Comparison of ENCODE assay signal across 18 mouse cellular contexts in genomic region chr11:120844329-120844728, GRCm38 (mm10). TPM values are rescaled to one million over a fixed set of nuclear protein-coding genes. Genes with fewer than 3 reads are reported as not detected.
DNase-seq lines count a peak whose midpoint lies in the region; TF ChIP-seq lines count a peak whose summit lies in the region.
"Had no signal": no experiment of that assay in that cellular context is flagged by ENCODE, and none has a peak within 500 bp of the region (broad histone marks: within the 10 kb centered on the region; RNA-seq: fewer than 3 reads in every experiment).

No protein-coding gene starts in this region.

- TF ChIP-seq EP300 in CH12.LX (IDR thresholded peaks at IDR 0.05; ENCODE audit: low read length): no peak
- TF ChIP-seq EP300 in MEL (IDR thresholded peaks at IDR 0.05; ENCODE audit: low read depth in 1 of 2, low read length in 2 of 2): no peak

- H3K27ac ChIP-seq in CH12.LX (ENCODE audit: insufficient read depth, low read depth) (no peak overlapping the region), MEL (ENCODE audit: control insufficient read depth, low read depth, low read length) (no peak overlapping the region)

- TF ChIP-seq RAD21 in CH12.LX (IDR thresholded peaks at IDR 0.05; ENCODE audit: low read depth, low read length): no peak
- TF ChIP-seq RAD21 in MEL (IDR thresholded peaks at IDR 0.05; ENCODE audit: low read depth, low read length): no peak

- no peak for TF ChIP-seq CTCF in CH12.LX (conservative IDR thresholded peaks at IDR 0.05 in 1 of 2, IDR thresholded peaks at IDR 0.05 in 1 of 2; ENCODE audit: low read depth in 2 of 2, low read length in 2 of 2)
- no peak for TF ChIP-seq CTCF in MEL (IDR thresholded peaks at IDR 0.05 in 2 of 3, conservative IDR thresholded peaks at IDR 0.05 in 1 of 3; ENCODE audit: control insufficient read depth in 1 of 3, insufficient read depth in 1 of 3, low read depth in 2 of 3, low read length in 3 of 3, poor library complexity in 1 of 3, severe bottlenecking in 1 of 3)

- H3K9ac ChIP-seq in CH12.LX (ENCODE audit: insufficient read depth, low read depth) (no peak overlapping the region), MEL (ENCODE audit: control insufficient read depth, low read depth, low read length, poor library complexity, severe bottlenecking) (no peak overlapping the region)

- dilution Hi-C loops in CH12.LX (cut with MboI; ENCODE audit: extremely low pct_ligation_motif_present, extremely low pct_unique_long_range_greater_than_20kb, low sequenced_read_pairs): no loop called here

- no peak overlapping the region for H3K4me2 ChIP-seq in CH12.LX (ENCODE audit: insufficient read depth, low read depth, poor library complexity, severe bottlenecking)

- no peak overlapping the region for H3K4me3 ChIP-seq in CH12.LX (replicated peaks in 1 of 3; ENCODE audit: low read depth in 2 of 3, low read length in 2 of 3, poor library complexity in 1 of 3)
- no peak overlapping the region for H3K4me3 ChIP-seq in MEL (ENCODE audit: control insufficient read depth in 1 of 2, insufficient read depth in 1 of 2, low read depth in 2 of 2, low read length in 2 of 2)

- H3K36me3 ChIP-seq in CH12.LX (replicated peaks in 1 of 2; ENCODE audit: control insufficient read depth in 1 of 2, insufficient read depth in 1 of 2, low read length in 1 of 2) (peaks cover 0 to 8% of the 10 kb centered on the region in 2 experiments), MEL (ENCODE audit: control insufficient read depth in 1 of 2, insufficient read depth in 2 of 2, low read length in 2 of 2) (no peaks in the 10 kb centered on the region)

- H3K79me2 ChIP-seq in CH12.LX (replicated peaks; ENCODE audit: control insufficient read depth, extremely low read depth, insufficient read depth, poor library complexity, severe bottlenecking) (no peaks in the 10 kb centered on the region), MEL (ENCODE audit: control insufficient read depth, insufficient read depth, low read length, poor library complexity) (no peaks in the 10 kb centered on the region)

- H3K27me3 ChIP-seq in CH12.LX (replicated peaks): no peaks in the 10 kb centered on the region
- no peaks in the 10 kb centered on the region for H3K27me3 ChIP-seq in MEL (ENCODE audit: control insufficient read depth in 1 of 2, insufficient read depth in 2 of 2, low read length in 2 of 2)
- H3K27me3 ChIP-seq: Patski had no signal

- no peak for TF ChIP-seq POLR2A in CH12.LX (IDR thresholded peaks at IDR 0.05; ENCODE audit: low read depth, low read length)
- no peak for TF ChIP-seq POLR2A in MEL (IDR thresholded peaks at IDR 0.05; ENCODE audit: control insufficient read depth in 1 of 2, insufficient read depth in 1 of 2, low read depth in 1 of 2, low read length in 2 of 2, poor library complexity in 1 of 2)

- DNase-seq in CH12.LX (ENCODE audit: extremely low read depth) (no peak), MEL (ENCODE audit: low read depth, low spot score) (no peak)
- DNase-seq in ovary, postnatal 14 days (ENCODE audit: low spot score): no peak
- no peak for DNase-seq in thymus, postnatal 4 days
- DNase-seq: adrenal gland, adult 2 months; adrenal gland, adult 8-10 months; adrenal gland, postnatal 10 days; adrenal gland, postnatal 14 days; adrenal gland, postnatal 25 days; adrenal gland, postnatal 36 days; B cell, adult 2 months; cerebellum, adult 11 months; cerebellum, adult 11-12 months; cerebellum, adult 18-20 months; cerebellum, adult 2 months; cerebellum, adult 8-10 months had no signal

- H3K9me3 ChIP-seq in CH12.LX (replicated peaks; ENCODE audit: low read length): no peaks in the 10 kb centered on the region
- H3K9me3 ChIP-seq in MEL (replicated peaks; ENCODE audit: insufficient read depth, low read length): no peaks in the 10 kb centered on the region
- H3K9me3 ChIP-seq: G1E had no signal

- H3K4me1 ChIP-seq in CH12.LX (ENCODE audit: control insufficient read depth in 1 of 2, insufficient read depth in 2 of 2): no peaks in the 10 kb centered on the region
- H3K4me1 ChIP-seq in MEL (ENCODE audit: control insufficient read depth in 1 of 2, insufficient read depth in 2 of 2, low read length in 2 of 2): no peaks in the 10 kb centered on the region

- in situ Hi-C loops in CH12.LX (cut with MboI; ENCODE audit: low pct_ligation_motif_present, low pct_unique_long_range_greater_than_20kb, low sequenced_read_pairs): no loop called here

TF ChIP-seq in CH12.LX, 34 proteins besides CTCF, POLR2A, EP300 and RAD21:
- TF ChIP-seq SMC3 (IDR thresholded peaks at IDR 0.05; ENCODE audit: low read depth, low read length): no peak
- no peak for TF ChIP-seq NELFE (IDR thresholded peaks at IDR 0.05; ENCODE audit: low read depth, low read length)
- TF ChIP-seq SIN3A (IDR thresholded peaks at IDR 0.05; ENCODE audit: low read length): no peak
- TF ChIP-seq MYC (IDR thresholded peaks at IDR 0.05; ENCODE audit: low read depth, low read length): no peak
- peak; percentile 57; the same call in 1 of the 2 replicates for TF ChIP-seq ZNF384 (IDR thresholded peaks at IDR 0.05; ENCODE audit: low read depth, low read length)
- TF ChIP-seq USF1 (IDR thresholded peaks at IDR 0.05; ENCODE audit: low read depth, low read length): no peak

TF ChIP-seq in MEL, 35 proteins besides CTCF, POLR2A, EP300 and RAD21:
- TF ChIP-seq ZNF384 (IDR thresholded peaks at IDR 0.05; ENCODE audit: low read depth, low read length) (peak; percentile 63), USF1 (IDR thresholded peaks at IDR 0.05; ENCODE audit: low read depth, low read length) (peak; percentile 22; the same call in 1 of the 2 replicates), JUND (IDR thresholded peaks at IDR 0.05; ENCODE audit: low read depth, low read length) (no peak)
TF ChIP-seq in MEL: peak in this region for 2.

RNA-seq across cellular contexts. Expression of gene Fasn, which starts 20.0 kb away (rescaled TPM):
- 186 and 279 TPM in 2 replicates for total RNA-seq in CH12.LX (2012; rRNA removed)
- total RNA-seq in CH12.LX (2014; rRNA removed): 109 and 116 TPM in 2 replicates
- 241 and 300 TPM in 2 replicates for polyA plus RNA-seq in CH12.LX (2012; ENCODE audit: insufficient read length, low read depth)
- total RNA-seq in MEL (2012; rRNA removed): 317 and 342 TPM in 2 replicates
- 100 to 1,000 TPM; 256 to 313 TPM for polyA plus RNA-seq in MEL (2012; ENCODE audit: insufficient read depth in 1 of 2, insufficient read length in 2 of 2, low read depth in 1 of 2, low replicate concordance in 2 of 2, missing spikeins in 1 of 2)

RNA-seq across cellular contexts. Expression of gene Dus1l, which starts 48.1 kb away (rescaled TPM):
- 120 and 164 TPM in 2 replicates for total RNA-seq in CH12.LX (2012; rRNA removed)
- 98.7 and 105 TPM in 2 replicates for total RNA-seq in CH12.LX (2014; rRNA removed)
- polyA plus RNA-seq in CH12.LX (2012; ENCODE audit: insufficient read length, low read depth): 155 and 165 TPM in 2 replicates
- 190 and 203 TPM in 2 replicates for total RNA-seq in MEL (2012; rRNA removed)
- 100 to 1,000 TPM in 1 of 2 experiments, not detected in 1; 171 TPM for polyA plus RNA-seq in MEL (2012; ENCODE audit: insufficient read depth in 1 of 2, insufficient read length in 2 of 2, low read depth in 1 of 2, low replicate concordance in 2 of 2, missing spikeins in 1 of 2)

Comparison
In these comparisons a context has a peak if more than half of its experiments do, and no peak if none do; other contexts are left out.
1. Of the 35 proteins assayed by ChIP-seq in both MEL and CH12.LX: peak only in MEL: USF1; only in CH12.LX: none; in both: ZNF384; in neither: 33.